Mouse (Mus musculus): ENCODE data around the gene Tbc1d20. TPM values are rescaled to one million over a fixed set of nuclear protein-coding genes. Genes with fewer than 3 reads are reported as not detected.

Tbc1d20 gene
- polyA plus RNA-seq, 1 experiment from 2014 or later: 41.8 TPM

DNA sequence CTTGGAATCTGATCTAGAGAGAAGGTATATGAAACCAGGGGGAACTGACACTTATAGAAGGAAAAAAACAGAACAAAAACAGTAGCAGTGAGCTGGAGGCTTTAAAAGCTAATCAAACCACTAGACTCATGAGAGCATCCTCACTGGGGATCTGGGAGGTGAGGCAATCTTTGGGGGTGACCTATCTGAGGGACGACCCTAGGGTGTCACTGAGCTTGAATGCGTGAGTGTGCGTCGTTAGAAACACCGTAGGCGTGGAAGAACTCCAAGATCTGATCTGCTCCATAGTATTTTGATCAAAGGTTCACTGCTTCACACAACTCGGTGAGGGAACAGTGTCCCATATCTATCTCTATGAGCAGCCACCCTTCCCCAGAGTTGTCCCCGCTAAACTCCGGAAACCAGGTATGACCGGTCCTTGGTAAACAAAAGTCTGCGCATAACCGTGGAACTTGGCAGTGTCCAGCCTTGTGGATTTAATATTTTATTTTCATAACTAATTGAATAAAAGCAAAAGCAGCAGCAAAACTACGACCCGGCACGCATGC lies 375 bp upstream of the Tbc1d20 start:
- H3K4me3 ChIP-seq (ENCODE audit: low read length): peak overlapping the region; percentile 90
- peak overlapping the region; percentile 95 for H3K9ac ChIP-seq (replicated peaks; ENCODE audit: low read length)
- H3K36me3 ChIP-seq (ENCODE audit: insufficient read depth, low read length): 0 out of 2 replicates have a peak, but pooled peaks cover under 1% of the 10 kb centered on the region
- peak overlapping the region; percentile 79 for H3K4me2 ChIP-seq (replicated peaks; ENCODE audit: low read depth, low read length)
- under 1% methylated on average over 15 of the region's 15 CpGs for WGBS
- peak; percentile 71 for ATAC-seq (ENCODE audit: low FRiP score, low TSS enrichment)
- H3K27me3 ChIP-seq (ENCODE audit: insufficient read depth, low read length): no peaks in the 10 kb centered on the region
- H3K4me1 ChIP-seq (ENCODE audit: insufficient read depth, low read length): peaks cover 18% of the 10 kb centered on the region
- H3K27ac ChIP-seq (ENCODE audit: low read length): no peak overlapping the region
- no peaks in the 10 kb centered on the region for H3K9me3 ChIP-seq (ENCODE audit: low read length)

DNA sequence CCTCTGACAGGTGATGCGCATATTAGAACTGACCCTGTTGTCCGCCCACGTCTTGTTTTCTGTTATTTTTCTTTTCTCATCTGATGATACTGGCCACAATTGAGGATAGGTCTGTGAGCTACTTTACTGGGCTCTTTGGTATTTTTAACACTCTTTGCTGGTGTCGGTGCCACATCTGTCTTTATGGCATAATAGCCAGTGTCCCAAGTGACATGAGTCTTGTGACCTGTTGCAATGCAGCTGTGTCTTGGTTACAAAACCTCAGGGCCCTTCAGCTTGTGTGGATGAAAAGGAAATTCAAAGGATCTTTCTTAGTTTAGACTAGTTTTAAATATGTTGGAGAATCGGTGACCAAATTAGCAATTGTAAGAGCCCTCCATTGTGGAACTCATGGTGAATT lies 913 bp downstream of the Tbc1d20 start:
- no peaks in the 10 kb centered on the region for H3K27me3 ChIP-seq (ENCODE audit: insufficient read depth, low read length)
- no peaks in the 10 kb centered on the region for H3K9me3 ChIP-seq (ENCODE audit: low read length)
- WGBS: 37% methylated on average over 5 of the region's 5 CpGs
- peak overlapping the region; percentile 79 for H3K4me2 ChIP-seq (replicated peaks; ENCODE audit: low read depth, low read length)
- peak overlapping the region; percentile 95 for H3K9ac ChIP-seq (replicated peaks; ENCODE audit: low read length)
- H3K4me1 ChIP-seq (ENCODE audit: insufficient read depth, low read length): peaks cover 18% of the 10 kb centered on the region
- H3K27ac ChIP-seq (ENCODE audit: low read length): peak overlapping the region; percentile 86; the same call in 1 of the 2 replicates
- peak overlapping the region; percentile 90 for H3K4me3 ChIP-seq (ENCODE audit: low read length)
- ATAC-seq (ENCODE audit: low FRiP score, low TSS enrichment): no peak
- H3K36me3 ChIP-seq (ENCODE audit: insufficient read depth, low read length): no peaks in the 10 kb centered on the region

DNA sequence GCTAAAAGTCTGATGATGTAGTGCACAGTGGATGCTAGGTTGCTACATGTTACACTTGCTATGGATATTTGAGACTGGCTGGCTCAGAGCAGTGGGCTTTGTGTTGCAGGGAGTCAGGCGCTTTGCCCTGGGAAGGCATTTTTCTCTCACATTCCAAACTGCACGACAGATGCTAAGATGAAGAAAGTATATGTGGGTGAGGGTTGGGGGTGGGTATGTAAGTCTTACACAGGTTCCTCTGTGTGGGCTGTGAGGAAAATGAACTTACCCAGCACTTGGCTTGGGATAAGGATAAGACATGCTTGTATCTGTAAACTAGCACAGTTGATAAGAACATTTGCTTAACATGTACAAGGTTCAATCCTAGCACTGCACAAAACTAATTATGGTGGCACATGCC lies 9.2 kb downstream of the Tbc1d20 start:
- no peaks in the 10 kb centered on the region for H3K27me3 ChIP-seq (ENCODE audit: insufficient read depth, low read length)
- no peaks in the 10 kb centered on the region for H3K9me3 ChIP-seq (ENCODE audit: low read length)
- no peak for ATAC-seq (ENCODE audit: low FRiP score, low TSS enrichment)
- no peak overlapping the region for H3K9ac ChIP-seq (replicated peaks; ENCODE audit: low read length)
- H3K36me3 ChIP-seq (ENCODE audit: insufficient read depth, low read length): peaks cover 51% of the 10 kb centered on the region
- no peaks in the 10 kb centered on the region for H3K4me1 ChIP-seq (ENCODE audit: insufficient read depth, low read length)
- H3K4me3 ChIP-seq (ENCODE audit: low read length): no peak overlapping the region
- WGBS: 89% methylated on average over 2 of the region's 2 CpGs
- H3K27ac ChIP-seq (ENCODE audit: low read length): no peak overlapping the region
- no peak overlapping the region for H3K4me2 ChIP-seq (replicated peaks; ENCODE audit: low read depth, low read length)

DNA sequence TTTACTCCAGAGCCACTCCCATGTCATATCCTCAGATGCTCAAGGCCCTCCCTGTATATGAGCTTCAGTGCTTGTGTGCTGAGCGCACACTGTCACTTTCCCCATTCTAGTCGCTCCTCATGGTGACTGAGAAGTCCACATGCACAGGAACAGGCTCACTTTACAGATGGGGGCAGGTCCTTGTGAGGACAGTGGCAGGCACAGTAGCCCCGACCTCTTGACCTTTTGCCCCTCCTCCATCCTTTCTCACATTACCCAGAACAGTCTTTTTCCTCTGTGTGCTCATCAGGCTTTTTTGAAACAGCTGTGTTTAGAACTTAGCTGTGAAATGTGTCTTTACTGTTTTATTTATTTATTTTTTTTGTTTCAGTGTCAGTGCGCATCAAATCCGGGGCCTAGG lies 10.2 kb downstream of the Tbc1d20 start:
- Histone ChIP-seq H3K27ac (ENCODE audit: low read length) (no peak overlapping the region), H3K9me3 (ENCODE audit: low read length) (no peaks in the 10 kb centered on the region), H3K27me3 (ENCODE audit: insufficient read depth, low read length) (no peaks in the 10 kb centered on the region), H3K9ac (replicated peaks; ENCODE audit: low read length) (no peak overlapping the region), H3K4me2 (replicated peaks; ENCODE audit: low read depth, low read length) (no peak overlapping the region), H3K36me3 (ENCODE audit: insufficient read depth, low read length) (peaks cover 60% of the 10 kb centered on the region), H3K4me3 (ENCODE audit: low read length) (no peak overlapping the region), H3K4me1 (ENCODE audit: insufficient read depth, low read length) (no peaks in the 10 kb centered on the region)
- no peak for ATAC-seq (ENCODE audit: low FRiP score, low TSS enrichment)
- 52% methylated on average over 5 of the region's 5 CpGs for WGBS

DNA sequence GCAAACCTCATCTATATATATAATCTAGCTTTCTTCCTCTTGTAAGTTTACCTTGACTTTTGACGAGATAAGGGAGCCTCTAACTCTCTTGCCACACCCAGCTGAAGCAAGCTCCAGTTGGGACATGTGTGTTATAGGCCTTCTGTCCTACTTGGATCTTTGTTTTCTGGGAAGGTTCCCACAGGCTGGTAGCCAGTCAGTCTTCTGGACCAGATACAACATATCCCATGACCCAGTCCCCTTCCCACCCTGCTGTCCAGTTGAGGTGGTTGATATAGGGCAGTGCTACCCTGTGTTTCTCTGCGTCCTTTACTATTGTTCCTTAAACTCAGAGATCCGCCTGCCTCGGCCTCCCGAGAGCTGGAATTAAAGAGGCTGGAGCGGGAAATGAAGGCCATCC lies 11.9 kb downstream of the Tbc1d20 start:
- Histone ChIP-seq H3K4me3 (ENCODE audit: low read length) (no peak overlapping the region), H3K9ac (replicated peaks; ENCODE audit: low read length) (no peak overlapping the region), H3K4me2 (replicated peaks; ENCODE audit: low read depth, low read length) (no peak overlapping the region), H3K36me3 (ENCODE audit: insufficient read depth, low read length) (peaks cover 77% of the 10 kb centered on the region), H3K27ac (ENCODE audit: low read length) (no peak overlapping the region), H3K4me1 (ENCODE audit: insufficient read depth, low read length) (no peaks in the 10 kb centered on the region), H3K27me3 (ENCODE audit: insufficient read depth, low read length) (no peaks in the 10 kb centered on the region), H3K9me3 (ENCODE audit: low read length) (no peaks in the 10 kb centered on the region)
- no peak for ATAC-seq (ENCODE audit: low FRiP score, low TSS enrichment)
- 93% methylated on average over 6 of the region's 6 CpGs for WGBS

DNA sequence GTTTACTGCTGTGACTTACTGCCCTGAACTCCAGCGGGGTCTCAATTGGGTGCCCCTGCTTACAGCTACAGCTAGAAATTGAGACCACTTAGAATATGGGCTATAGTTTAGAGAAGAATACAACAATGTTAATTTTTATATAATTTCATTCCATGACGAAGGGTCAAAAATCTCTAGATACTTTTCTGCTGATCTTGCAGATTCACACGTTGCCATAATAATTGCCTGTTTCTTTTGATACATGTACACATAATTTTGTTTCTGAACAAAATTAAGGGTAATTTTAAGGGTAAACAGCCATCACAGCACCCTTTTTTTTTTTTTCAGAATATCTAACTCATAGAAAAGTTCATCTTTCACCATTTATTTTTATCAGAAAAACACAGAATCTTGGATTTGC lies 13.6 kb downstream of the Tbc1d20 start:
- no peak for ATAC-seq (ENCODE audit: low FRiP score, low TSS enrichment)

DNA sequence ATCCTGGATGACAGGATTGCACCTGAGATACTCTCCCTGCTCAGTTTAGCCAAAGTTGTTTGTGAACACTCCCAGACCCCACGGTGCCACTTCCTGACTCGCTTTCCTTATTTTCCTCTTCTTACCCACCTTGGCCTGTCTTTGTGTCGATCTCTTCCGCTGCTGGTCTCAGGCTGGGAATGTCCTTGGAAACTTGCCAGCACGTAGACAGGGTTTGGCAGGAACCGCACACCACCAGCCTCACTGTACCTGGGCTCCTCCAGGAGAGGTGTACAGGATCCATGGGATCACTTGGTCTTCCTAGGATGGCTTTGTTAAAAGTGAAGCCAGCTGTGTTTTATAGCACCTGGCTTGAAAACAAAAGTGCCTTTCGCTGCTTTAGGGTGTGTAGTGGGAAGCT lies 19.4 kb downstream of the Tbc1d20 start:
- 80% methylated on average over 7 of the region's 7 CpGs for WGBS
- Histone ChIP-seq H3K9me3 (ENCODE audit: low read length) (no peaks in the 10 kb centered on the region), H3K4me2 (replicated peaks; ENCODE audit: low read depth, low read length) (no peak overlapping the region), H3K4me3 (ENCODE audit: low read length) (no peak overlapping the region), H3K27ac (ENCODE audit: low read length) (no peak overlapping the region), H3K27me3 (ENCODE audit: insufficient read depth, low read length) (no peaks in the 10 kb centered on the region), H3K9ac (replicated peaks; ENCODE audit: low read length) (no peak overlapping the region), H3K4me1 (ENCODE audit: insufficient read depth, low read length) (no peaks in the 10 kb centered on the region), H3K36me3 (ENCODE audit: insufficient read depth, low read length) (peaks cover 84% of the 10 kb centered on the region)
- no peak for ATAC-seq (ENCODE audit: low FRiP score, low TSS enrichment)

More for the DNA sequence above, 13.6 kb downstream of the Tbc1d20 start:
- Histone ChIP-seq H3K27ac (ENCODE audit: low read length) (no peak overlapping the region), H3K4me1 (ENCODE audit: insufficient read depth, low read length) (no peaks in the 10 kb centered on the region), H3K27me3 (ENCODE audit: insufficient read depth, low read length) (no peaks in the 10 kb centered on the region), H3K9ac (replicated peaks; ENCODE audit: low read length) (no peak overlapping the region), H3K9me3 (ENCODE audit: low read length) (no peaks in the 10 kb centered on the region), H3K36me3 (ENCODE audit: insufficient read depth, low read length) (peaks cover 90% of the 10 kb centered on the region), H3K4me3 (ENCODE audit: low read length) (no peak overlapping the region), H3K4me2 (replicated peaks; ENCODE audit: low read depth, low read length) (no peak overlapping the region)
- WGBS: 90% methylated on average over 3 of the region's 3 CpGs

DNA sequence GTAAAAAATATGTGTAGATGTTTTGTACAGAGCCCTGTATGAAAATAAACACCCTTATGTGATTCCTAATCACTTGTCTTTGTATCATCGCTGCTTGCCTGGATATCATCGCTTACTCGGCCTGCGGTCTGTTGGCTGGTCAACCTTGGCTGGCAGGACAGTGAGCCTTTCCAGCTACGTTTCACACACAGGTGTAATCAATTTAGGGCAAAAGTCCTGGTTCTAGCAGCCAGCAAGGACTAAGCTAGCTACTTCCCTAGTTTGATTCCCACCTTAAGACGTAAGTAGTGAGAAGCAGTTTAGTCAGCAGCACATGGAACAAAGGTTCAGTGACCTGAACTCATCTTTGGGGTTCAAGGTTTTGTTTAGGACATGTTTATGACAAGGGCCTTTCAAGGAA lies 20.3 kb downstream of the Tbc1d20 start:
- H3K4me2 ChIP-seq (replicated peaks; ENCODE audit: low read depth, low read length): no peak overlapping the region
- H3K9ac ChIP-seq (replicated peaks; ENCODE audit: low read length): no peak overlapping the region
- no peak for ATAC-seq (ENCODE audit: low FRiP score, low TSS enrichment)
- H3K27me3 ChIP-seq (ENCODE audit: insufficient read depth, low read length): no peaks in the 10 kb centered on the region
- no peak overlapping the region for H3K4me3 ChIP-seq (ENCODE audit: low read length)
- no peak overlapping the region for H3K27ac ChIP-seq (ENCODE audit: low read length)
- H3K9me3 ChIP-seq (ENCODE audit: low read length): no peaks in the 10 kb centered on the region
- H3K4me1 ChIP-seq (ENCODE audit: insufficient read depth, low read length): no peaks in the 10 kb centered on the region
- whole genome bisulfite sequencing: 89% methylated on average over 6 of the region's 6 CpGs
- peaks cover 83% of the 10 kb centered on the region for H3K36me3 ChIP-seq (ENCODE audit: insufficient read depth, low read length)

DNA sequence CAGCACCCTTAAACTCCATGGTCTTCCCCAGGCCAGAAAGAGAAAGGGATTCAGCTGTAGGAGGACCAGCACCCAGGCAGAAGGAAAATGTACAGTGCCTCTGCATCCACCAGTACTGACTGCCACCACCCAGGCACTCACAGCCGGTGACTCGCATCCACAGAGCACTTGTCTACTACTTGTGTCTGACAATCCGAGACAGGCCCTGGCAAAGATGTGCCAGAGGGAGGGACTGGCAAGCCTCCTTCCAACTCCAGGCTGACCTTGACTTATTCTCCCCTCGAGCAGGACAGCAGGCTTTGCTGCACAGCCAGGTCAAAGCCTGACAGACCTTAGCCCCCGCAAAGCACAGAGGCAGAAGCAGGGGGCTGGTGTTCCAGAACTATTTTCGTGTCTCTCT lies 23.4 kb downstream of the Tbc1d20 start:
- WGBS: 83% methylated on average over 6 of the region's 6 CpGs
- no peak for ATAC-seq (ENCODE audit: low FRiP score, low TSS enrichment)
- Histone ChIP-seq H3K9ac (replicated peaks; ENCODE audit: low read length) (no peak overlapping the region), H3K4me3 (ENCODE audit: low read length) (no peak overlapping the region), H3K27me3 (ENCODE audit: insufficient read depth, low read length) (no peaks in the 10 kb centered on the region), H3K4me2 (replicated peaks; ENCODE audit: low read depth, low read length) (no peak overlapping the region), H3K27ac (ENCODE audit: low read length) (no peak overlapping the region), H3K36me3 (ENCODE audit: insufficient read depth, low read length) (peaks cover 65% of the 10 kb centered on the region), H3K4me1 (ENCODE audit: insufficient read depth, low read length) (no peaks in the 10 kb centered on the region), H3K9me3 (ENCODE audit: low read length) (no peaks in the 10 kb centered on the region)

DNA sequence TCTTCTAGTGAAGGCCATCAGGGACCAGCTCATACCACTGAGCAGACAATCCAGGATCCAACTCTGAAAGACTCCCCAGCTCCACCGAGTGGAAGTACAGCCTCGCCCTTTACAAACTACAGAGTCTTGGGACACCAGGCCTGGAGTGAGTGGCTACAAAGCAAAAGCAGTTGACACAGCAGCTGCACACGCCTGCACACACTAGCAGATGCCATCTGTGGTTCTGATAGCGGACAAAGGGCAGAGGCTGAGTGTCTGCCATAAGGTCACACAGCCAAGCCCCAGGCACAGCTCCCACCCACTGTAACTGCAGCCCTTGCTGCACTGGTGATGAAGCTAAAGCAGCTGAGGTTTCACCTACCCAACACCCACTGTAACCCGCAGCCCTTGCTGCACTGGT lies 27.9 kb downstream of the Tbc1d20 start:
- 85% methylated on average over 5 of the region's 5 CpGs for WGBS
- no peaks in the 10 kb centered on the region for H3K4me1 ChIP-seq (ENCODE audit: insufficient read depth, low read length)
- H3K9me3 ChIP-seq (ENCODE audit: low read length): no peaks in the 10 kb centered on the region
- no peak overlapping the region for H3K4me2 ChIP-seq (replicated peaks; ENCODE audit: low read depth, low read length)
- ATAC-seq (ENCODE audit: low FRiP score, low TSS enrichment): no peak
- H3K4me3 ChIP-seq (ENCODE audit: low read length): no peak overlapping the region
- H3K36me3 ChIP-seq (ENCODE audit: insufficient read depth, low read length): peaks cover 70% of the 10 kb centered on the region
- no peaks in the 10 kb centered on the region for H3K27me3 ChIP-seq (ENCODE audit: insufficient read depth, low read length)
- H3K9ac ChIP-seq (replicated peaks; ENCODE audit: low read length): no peak overlapping the region
- no peak overlapping the region for H3K27ac ChIP-seq (ENCODE audit: low read length)
